Mouse (Mus musculus) liver, embryonic 12.5 days (tissue): ENCODE data around the gene Baat. TPM values are rescaled to one million over a fixed set of nuclear protein-coding genes. Genes with fewer than 3 reads are reported as not detected.
"Not testable (repeated sequence)": the region's sequence is repeated elsewhere in the genome, so short reads cannot be mapped to it uniquely, and the experiment has no call there.

Experiments
- ATAC-seq: fragments of 200-750 bp; cut with Nextera tagmentation; 2 replicates; pipeline ENCODE4 v1.8.0; 2017; ENCODE audit warnings: moderate number of reproducible peaks, mild to moderate bottlenecking, moderate library complexity
- H3K27ac ChIP-seq: fragments of 300-500 bp; sonication (generic); 2 replicates; pipeline ENCODE4 v1.5.1; 2016; ENCODE audit warnings: mild to moderate bottlenecking
- H3K27me3 ChIP-seq: fragments of 300-500 bp; sonication (generic); replicated peaks from 2 replicates; pipeline ENCODE4 v1.6.1; 2016; ENCODE audit warnings: mild to moderate bottlenecking, moderate library complexity
- H3K36me3 ChIP-seq: fragments of 300-500 bp; sonication (generic); 2 replicates; pipeline ENCODE4 v1.6.1; 2016; ENCODE audit warnings: mild to moderate bottlenecking, moderate library complexity
- H3K4me1 ChIP-seq: fragments of 300-500 bp; sonication (generic); 2 replicates; pipeline ENCODE4 v1.6.1; 2016
- H3K4me2 ChIP-seq: fragments of 300-500 bp; sonication (generic); 2 replicates; pipeline ENCODE4 v1.6.1; 2016; ENCODE audit warnings: mild to moderate bottlenecking, moderate library complexity
- H3K4me3 ChIP-seq: fragments of 300-500 bp; sonication (generic); 2 replicates; pipeline ENCODE4 v1.5.1; 2016; ENCODE audit warnings: mild to moderate bottlenecking, moderate library complexity
- H3K9ac ChIP-seq: fragments of 300-500 bp; sonication (generic); 2 replicates; pipeline ENCODE4 v1.6.1; 2016; ENCODE audit warnings: mild to moderate bottlenecking, moderate library complexity
- H3K9me3 ChIP-seq: fragments of 300-500 bp; sonication (generic); replicated peaks from 2 replicates; pipeline ENCODE4 v1.6.1; 2016; ENCODE audit warnings: mild to moderate bottlenecking, moderate library complexity
- WGBS: fragments of 180-500 bp; shearing (Covaris S2); methylation state at CpG from one replicate; pipeline ENCODE4 v1.1.7; 2016; ENCODE audit not compliant: insufficient replicate concordance; 5-methylcytosine and 5-hydroxymethylcytosine counted together
- polyA plus RNA-seq: library from polyadenylated mRNA; unstranded; fragments of >200 nt; fragmentation: Nextera tagmentation; extraction: Ambion mirVana; gene quantifications from 2 replicates; pipeline ENCODE4 v1.2.1, GENCODE M21; 2016

The Baat gene
- polyA plus RNA-seq, 1 experiment from 2014 or later: 0.21 TPM

GRCm38 (mm10) chr4:49521346-49521745, 15.0 kb upstream of the Baat start:
- peak; percentile 53 for ATAC-seq
- peak overlapping the region; percentile 77 for H3K4me3 ChIP-seq
- WGBS: 1% methylated on average over 17 of the region's 17 CpGs

GRCm38 (mm10) chr4:49520572-49521340, 14.4 kb upstream of the Baat start, which contains the start of the genes Mrpl50 and Zfp189:
Gene Mrpl50, minus strand, starts transcription at chr4:49521093.
Gene Zfp189, plus strand, starts transcription at chr4:49521176.
- Histone ChIP-seq H3K27ac (peak within 1 kb of the TSS; percentile 66; the same call in 1 of the 2 replicates), H3K4me2 (peak within 1 kb of the TSS; percentile 82), H3K4me1 (peaks cover 38% of the 10 kb centered on the region), H3K9ac (peak within 1 kb of the TSS; percentile 80), H3K27me3 (no peaks in the 10 kb centered on the region), H3K4me3 (peak within 1 kb of the TSS; percentile 77), H3K36me3 (peaks cover 42% of the 10 kb centered on the region), H3K9me3 (no peaks in the 10 kb centered on the region)
- under 1% methylated on average over 41 of the region's 41 CpGs for WGBS
- ATAC-seq: peak; percentile 99

More at GRCm38 (mm10) chr4:49521346-49521745, 15.0 kb upstream of the Baat start:
- H3K9me3 ChIP-seq: no peaks in the 10 kb centered on the region
- H3K9ac ChIP-seq: peak overlapping the region; percentile 75
- peaks cover 38% of the 10 kb centered on the region for H3K4me1 ChIP-seq
- H3K36me3 ChIP-seq: peaks cover 40% of the 10 kb centered on the region
- H3K4me2 ChIP-seq: peak overlapping the region; percentile 82
- peak overlapping the region; percentile 49; the same call in 1 of the 2 replicates for H3K27ac ChIP-seq
- H3K27me3 ChIP-seq: no peaks in the 10 kb centered on the region

- H3K9ac ChIP-seq: no peak overlapping the region
- H3K4me3 ChIP-seq: peak overlapping the region; percentile 77
- peaks cover 38% of the 10 kb centered on the region for H3K4me1 ChIP-seq
- ATAC-seq: no peak
- H3K4me2 ChIP-seq: peak overlapping the region; percentile 82
- H3K27ac ChIP-seq: no peak overlapping the region
- no peaks in the 10 kb centered on the region for H3K9me3 ChIP-seq
- H3K27me3 ChIP-seq: no peaks in the 10 kb centered on the region
- 58% methylated on average over 5 of the region's 5 CpGs for WGBS
- H3K36me3 ChIP-seq: peaks cover 40% of the 10 kb centered on the region
Measured at GRCm38 (mm10) chr4:49519476-49519875, 13.1 kb upstream of the Baat start.

GRCm38 (mm10) chr4:49514441-49514840, 8.1 kb upstream of the Baat start:
- H3K4me1 ChIP-seq: peaks cover 22% of the 10 kb centered on the region
- no peaks in the 10 kb centered on the region for H3K27me3 ChIP-seq
- H3K9ac ChIP-seq: no peak overlapping the region
- WGBS: 91% methylated on average over 6 of the region's 6 CpGs
- H3K36me3 ChIP-seq: peaks cover 51% of the 10 kb centered on the region
- no peak for ATAC-seq
- H3K4me2 ChIP-seq: no peak overlapping the region
- H3K27ac ChIP-seq: no peak overlapping the region
- H3K9me3 ChIP-seq: no peaks in the 10 kb centered on the region
- H3K4me3 ChIP-seq: no peak overlapping the region

- no peak overlapping the region for H3K9ac ChIP-seq
- H3K4me3 ChIP-seq: no peak overlapping the region
- H3K36me3 ChIP-seq: peaks cover 39% of the 10 kb centered on the region
- no peaks in the 10 kb centered on the region for H3K27me3 ChIP-seq
- WGBS: 89% methylated on average over 4 of the region's 4 CpGs
- ATAC-seq: no peak
- H3K4me2 ChIP-seq: no peak overlapping the region
- H3K9me3 ChIP-seq: no peaks in the 10 kb centered on the region
- H3K4me1 ChIP-seq: peaks cover 7% of the 10 kb centered on the region
- H3K27ac ChIP-seq: no peak overlapping the region
Measured at GRCm38 (mm10) chr4:49512636-49513035, 6.3 kb upstream of the Baat start.

GRCm38 (mm10) chr4:49510236-49510835, 4.0 kb upstream of the Baat start:
- H3K36me3 ChIP-seq: peaks cover 30% of the 10 kb centered on the region
- H3K27me3 ChIP-seq, H3K9me3 ChIP-seq, H3K4me3 ChIP-seq, H3K4me1 ChIP-seq, H3K4me2 ChIP-seq, H3K27ac ChIP-seq, H3K9ac ChIP-seq: not testable (repeated sequence)
- peak; percentile 45; the same call in 1 of the 2 replicates for ATAC-seq
- 79% methylated on average over 1 of the region's 1 CpGs for WGBS

- Histone ChIP-seq H3K4me2 (no peak overlapping the region), H3K36me3 (peaks cover 26% of the 10 kb centered on the region), H3K27me3 (no peaks in the 10 kb centered on the region), H3K9ac (no peak overlapping the region), H3K27ac (no peak overlapping the region), H3K4me1 (peaks cover 5% of the 10 kb centered on the region; the same call in 1 of the 2 replicates), H3K9me3 (no peaks in the 10 kb centered on the region), H3K4me3 (no peak overlapping the region)
- ATAC-seq: no peak
- WGBS: 73% methylated on average over 2 of the region's 2 CpGs
Measured at GRCm38 (mm10) chr4:49509183-49509582, 2.8 kb upstream of the Baat start.

- no peak for ATAC-seq
- no peak overlapping the region for H3K4me3 ChIP-seq
- no peaks in the 10 kb centered on the region for H3K9me3 ChIP-seq
- no peak overlapping the region for H3K27ac ChIP-seq
- 72% methylated on average over 1 of the region's 1 CpGs for WGBS
- no peak overlapping the region for H3K9ac ChIP-seq
- no peaks in the 10 kb centered on the region for H3K27me3 ChIP-seq
- no peaks in the 10 kb centered on the region for H3K36me3 ChIP-seq
- H3K4me2 ChIP-seq: no peak overlapping the region
- peaks cover 5% of the 10 kb centered on the region; the same call in 1 of the 2 replicates for H3K4me1 ChIP-seq
Measured at GRCm38 (mm10) chr4:49503563-49503962, 2.8 kb downstream of the Baat start.

- not testable (repeated sequence) for H3K4me3 ChIP-seq, H3K9ac ChIP-seq, ATAC-seq, H3K4me1 ChIP-seq, H3K27me3 ChIP-seq, H3K9me3 ChIP-seq, H3K4me2 ChIP-seq, H3K36me3 ChIP-seq
- peak overlapping the region; percentile 40; the same call in 1 of the 2 replicates for H3K27ac ChIP-seq
- WGBS: 63% methylated on average over 3 of the region's 3 CpGs
Measured at GRCm38 (mm10) chr4:49485934-49486650, 20.3 kb downstream of the Baat start.

- H3K36me3 ChIP-seq: no peaks in the 10 kb centered on the region
- no peaks in the 10 kb centered on the region for H3K9me3 ChIP-seq
- H3K4me2 ChIP-seq: no peak overlapping the region
- no peak overlapping the region for H3K4me3 ChIP-seq
- ATAC-seq: peak; percentile 78
- peaks cover 11% of the 10 kb centered on the region for H3K4me1 ChIP-seq
- no peak overlapping the region for H3K9ac ChIP-seq
- H3K27ac ChIP-seq: peak overlapping the region; percentile 54; the same call in 1 of the 2 replicates
- H3K27me3 ChIP-seq: no peaks in the 10 kb centered on the region
Measured at GRCm38 (mm10) chr4:49485442-49485841, 20.9 kb downstream of the Baat start.

GRCm38 (mm10) chr4:49480896-49481295, 25.5 kb downstream of the Baat start:
- Histone ChIP-seq H3K9me3 (no peaks in the 10 kb centered on the region), H3K36me3 (no peaks in the 10 kb centered on the region), H3K4me1 (peaks cover 48% of the 10 kb centered on the region), H3K9ac (no peak overlapping the region), H3K4me3 (no peak overlapping the region), H3K27ac (no peak overlapping the region), H3K4me2 (peak overlapping the region; percentile 37; the same call in 1 of the 2 replicates), H3K27me3 (no peaks in the 10 kb centered on the region)
- 62% methylated on average over 3 of the region's 3 CpGs for WGBS
- ATAC-seq: no peak
